Mouse (Mus musculus) MEL (cell line): ENCODE measurements around the gene Myo5a. TPM values are rescaled to one million over a fixed set of nuclear protein-coding genes. Genes with fewer than 3 reads are reported as not detected.
A peak's percentile ranks its signal among the peaks of the same experiment; 100 is the strongest.

Experiments used
- DNase-seq: peaks from one replicate; pipeline ENCODE4 v3.0.0; 2011; ENCODE audit warnings: low read depth, low spot score
- H3K27ac ChIP-seq: 2 replicates; pipeline ENCODE4 v1.5.1; 2012; ENCODE audit warnings: low read depth, mild to moderate bottlenecking, control low read depth, low read length, moderate library complexity; ENCODE audit not compliant: control insufficient read depth
- H3K27me3 ChIP-seq, 2 experiments: fragments of 150-350 bp in 1 of 2; sonication (generic) in 1 of 2; 2 replicates each; pipeline ENCODE4 v1.6.1; 2012; ENCODE audit warnings: low read length in 2 of 2, mild to moderate bottlenecking in 2 of 2, improper control_type of control experiment in 1 of 2, moderate library complexity in 1 of 2; ENCODE audit not compliant: insufficient read depth in 2 of 2, control insufficient read depth in 1 of 2
- H3K36me3 ChIP-seq, 2 experiments: 2 replicates each; pipeline ENCODE4 v1.6.1; 2012 to 2014; ENCODE audit warnings: low read length in 2 of 2, improper control_type of control experiment in 1 of 2, inconsistent platforms in 1 of 2, mild to moderate bottlenecking in 1 of 2; ENCODE audit not compliant: insufficient read depth in 2 of 2, control insufficient read depth in 1 of 2
- H3K4me1 ChIP-seq, 2 experiments: fragments of 150-350 bp in 1 of 2; sonication (generic) in 1 of 2; 2 replicates each; pipeline ENCODE4 v1.6.1; 2012; ENCODE audit warnings: low read length in 2 of 2, improper control_type of control experiment in 1 of 2, mild to moderate bottlenecking in 1 of 2; ENCODE audit not compliant: insufficient read depth in 2 of 2, control insufficient read depth in 1 of 2
- H3K4me3 ChIP-seq, 2 experiments: fragments of 150-350 bp in 1 of 2; sonication (generic) in 1 of 2; 2 replicates each; pipeline ENCODE4 v1.5.1; 2012; ENCODE audit warnings: low read depth in 2 of 2, low read length in 2 of 2, mild to moderate bottlenecking in 2 of 2, moderate library complexity in 2 of 2, control low read depth in 1 of 2, improper control_type of control experiment in 1 of 2; ENCODE audit not compliant: control insufficient read depth in 1 of 2, insufficient read depth in 1 of 2
- H3K79me2 ChIP-seq: 2 replicates; pipeline ENCODE4 v1.6.1; 2012; ENCODE audit warnings: mild to moderate bottlenecking, low read length, moderate library complexity; ENCODE audit not compliant: control insufficient read depth, poor library complexity, insufficient read depth
- H3K9ac ChIP-seq: 2 replicates; pipeline ENCODE4 v1.6.1; 2012; ENCODE audit warnings: low read depth, mild to moderate bottlenecking, control low read depth, low read length, moderate library complexity; ENCODE audit not compliant: control insufficient read depth, poor library complexity, severe bottlenecking
- H3K9me3 ChIP-seq: fragments of 150-350 bp; sonication (generic); replicated peaks from 2 replicates; pipeline ENCODE4 v1.6.1; 2012; ENCODE audit warnings: mild to moderate bottlenecking, low read length, improper control_type of control experiment, moderate library complexity; ENCODE audit not compliant: insufficient read depth
- BHLHE40 ChIP-seq: IDR thresholded peaks from 2 replicates; pipeline ENCODE4 v1.6.1; 2012; ENCODE audit warnings: low read depth, mild to moderate bottlenecking, inconsistent platforms, low read length, improper control_type of control experiment, borderline replicate concordance
- CHD1 ChIP-seq: IDR thresholded peaks from 2 replicates; pipeline ENCODE4 v1.6.1; 2012; ENCODE audit warnings: low read depth, mild to moderate bottlenecking, inconsistent platforms, low read length, improper control_type of control experiment
- CTCF ChIP-seq, 3 experiments: IDR thresholded peaks in 2 of 3; conservative IDR thresholded peaks in 1 of 3; 2 replicates each; pipeline ENCODE4 v1.5.1; 2011 to 2012; ENCODE audit warnings: low read length in 3 of 3, low read depth in 2 of 3, mild to moderate bottlenecking in 2 of 3, improper control_type of control experiment in 1 of 3, inconsistent platforms in 1 of 3, mixed read lengths in 1 of 3, moderate library complexity in 1 of 3; ENCODE audit not compliant: control insufficient read depth in 1 of 3, insufficient read depth in 1 of 3, poor library complexity in 1 of 3, severe bottlenecking in 1 of 3
- EP300 ChIP-seq, 2 experiments: IDR thresholded peaks; 2 replicates each; pipeline ENCODE4 v1.6.1; 2011; ENCODE audit warnings: improper control_type of control experiment in 2 of 2, low read length in 2 of 2, low read depth in 1 of 2, mild to moderate bottlenecking in 1 of 2
- GABPA ChIP-seq: IDR thresholded peaks from 2 replicates; pipeline ENCODE4 v1.6.1; 2012; ENCODE audit warnings: low read depth, mild to moderate bottlenecking, inconsistent platforms, low read length, improper control_type of control experiment, moderate library complexity
- HCFC1 ChIP-seq: IDR thresholded peaks from 2 replicates; pipeline ENCODE4 v1.6.1; 2012; ENCODE audit warnings: low read depth, mild to moderate bottlenecking, inconsistent platforms, low read length, improper control_type of control experiment, moderate library complexity
- MAX ChIP-seq: IDR thresholded peaks from 2 replicates; pipeline ENCODE4 v1.6.1; 2011; ENCODE audit warnings: low read length, improper control_type of control experiment
- MAZ ChIP-seq: IDR thresholded peaks from 2 replicates; pipeline ENCODE4 v1.6.1; 2012; ENCODE audit warnings: low read depth, mild to moderate bottlenecking, inconsistent platforms, low read length, improper control_type of control experiment
- MXI1 ChIP-seq: IDR thresholded peaks from 2 replicates; pipeline ENCODE4 v1.6.1; 2011; ENCODE audit warnings: mild to moderate bottlenecking, low read depth, low read length, improper control_type of control experiment
- MYB ChIP-seq: IDR thresholded peaks from 2 replicates; pipeline ENCODE4 v1.6.1; 2011; ENCODE audit warnings: mild to moderate bottlenecking, low read depth, low read length, improper control_type of control experiment
- MYC ChIP-seq: IDR thresholded peaks from 2 replicates; pipeline ENCODE4 v1.6.1; 2011; ENCODE audit warnings: low read depth, mild to moderate bottlenecking, low read length, improper control_type of control experiment, moderate library complexity
- NELFE ChIP-seq: IDR thresholded peaks from 2 replicates; pipeline ENCODE4 v1.6.1; 2011; ENCODE audit warnings: low read depth, low read length, improper control_type of control experiment
- NRF1 ChIP-seq: IDR thresholded peaks from 2 replicates; pipeline ENCODE4 v1.6.1; 2014; ENCODE audit warnings: low read depth, mild to moderate bottlenecking, inconsistent platforms, low read length, improper control_type of control experiment, moderate library complexity; ENCODE audit not compliant: poor library complexity, insufficient read depth, severe bottlenecking
- POLR2A ChIP-seq, 2 experiments: IDR thresholded peaks; 2 replicates each; pipeline ENCODE4 v1.6.1; 2011 to 2012; ENCODE audit warnings: low read length in 2 of 2, mild to moderate bottlenecking in 2 of 2, control low read depth in 1 of 2, improper control_type of control experiment in 1 of 2, low read depth in 1 of 2, moderate library complexity in 1 of 2; ENCODE audit not compliant: control insufficient read depth in 1 of 2, insufficient read depth in 1 of 2, poor library complexity in 1 of 2
- POLR2AphosphoS2 ChIP-seq: IDR thresholded peaks from 2 replicates; pipeline ENCODE4 v1.6.1; 2011; ENCODE audit warnings: low read length, improper control_type of control experiment
- POLR2AphosphoS5 ChIP-seq: IDR thresholded peaks from 2 replicates; pipeline ENCODE4 v1.6.1; 2012; ENCODE audit warnings: low read depth, borderline replicate concordance, mild to moderate bottlenecking, inconsistent platforms, low read length, moderate library complexity, mixed read lengths
- RCOR1 ChIP-seq: IDR thresholded peaks from 2 replicates; pipeline ENCODE4 v1.6.1; 2012; ENCODE audit warnings: low read depth, mild to moderate bottlenecking, inconsistent platforms, low read length, improper control_type of control experiment
- SIN3A ChIP-seq: IDR thresholded peaks from 2 replicates; pipeline ENCODE4 v1.6.1; 2012; ENCODE audit warnings: low read length, improper control_type of control experiment, inconsistent platforms
- TAL1 ChIP-seq: IDR thresholded peaks from 2 replicates; pipeline ENCODE4 v1.6.1; 2012; ENCODE audit warnings: mild to moderate bottlenecking, inconsistent platforms, low read length, moderate library complexity, mixed read lengths
- TBP ChIP-seq: IDR thresholded peaks from 2 replicates; pipeline ENCODE4 v1.8.0; 2011; ENCODE audit warnings: low read depth, low read length, improper control_type of control experiment
- TCF12 ChIP-seq: IDR thresholded peaks from 2 replicates; pipeline ENCODE4 v1.6.1; 2014; ENCODE audit warnings: low read depth, mild to moderate bottlenecking, inconsistent platforms, low read length, improper control_type of control experiment, moderate library complexity
- UBTF ChIP-seq: IDR thresholded peaks from 2 replicates; pipeline ENCODE4 v1.6.1; 2012; ENCODE audit warnings: low read depth, mild to moderate bottlenecking, inconsistent platforms, low read length, improper control_type of control experiment, moderate library complexity, borderline replicate concordance; ENCODE audit not compliant: insufficient read depth
- ZC3H11A ChIP-seq: IDR thresholded peaks from 2 replicates; pipeline ENCODE4 v1.6.1; 2012; ENCODE audit warnings: low read depth, mild to moderate bottlenecking, inconsistent platforms, low read length, improper control_type of control experiment
- ZKSCAN1 ChIP-seq: IDR thresholded peaks from 2 replicates; pipeline ENCODE4 v1.6.1; 2012; ENCODE audit warnings: low read depth, mild to moderate bottlenecking, inconsistent platforms, low read length, improper control_type of control experiment, moderate library complexity
- ZMIZ1 ChIP-seq: IDR thresholded peaks from 2 replicates; pipeline ENCODE4 v1.6.1; 2012; ENCODE audit warnings: low read depth, mild to moderate bottlenecking, inconsistent platforms, low read length, improper control_type of control experiment, moderate library complexity
- polyA plus RNA-seq, 2 experiments: library from polyadenylated mRNA; stranded (reverse) in 1 of 2; unstranded in 1 of 2; fragments of >175 nt in 1 of 2; fragments of >200 nt in 1 of 2; gene quantifications; 2 replicates each; pipeline versions ENCODE4 v1.2.1 to v1.2.4; 2012; ENCODE audit warnings: low replicate concordance in 2 of 2, low read depth in 1 of 2; ENCODE audit not compliant: insufficient read length in 2 of 2, insufficient read depth in 1 of 2, missing spikeins in 1 of 2
- total RNA-seq: library from RNA; depleted of rRNA; stranded (reverse); fragments of 300-350 nt; gene quantifications from 2 replicates; pipeline ENCODE4 v1.2.3, GENCODE M21; 2012

Myo5a gene
- total and polyA plus RNA-seq, 3 experiments: 18.9 to 208 (median 49.0) TPM

DNA sequence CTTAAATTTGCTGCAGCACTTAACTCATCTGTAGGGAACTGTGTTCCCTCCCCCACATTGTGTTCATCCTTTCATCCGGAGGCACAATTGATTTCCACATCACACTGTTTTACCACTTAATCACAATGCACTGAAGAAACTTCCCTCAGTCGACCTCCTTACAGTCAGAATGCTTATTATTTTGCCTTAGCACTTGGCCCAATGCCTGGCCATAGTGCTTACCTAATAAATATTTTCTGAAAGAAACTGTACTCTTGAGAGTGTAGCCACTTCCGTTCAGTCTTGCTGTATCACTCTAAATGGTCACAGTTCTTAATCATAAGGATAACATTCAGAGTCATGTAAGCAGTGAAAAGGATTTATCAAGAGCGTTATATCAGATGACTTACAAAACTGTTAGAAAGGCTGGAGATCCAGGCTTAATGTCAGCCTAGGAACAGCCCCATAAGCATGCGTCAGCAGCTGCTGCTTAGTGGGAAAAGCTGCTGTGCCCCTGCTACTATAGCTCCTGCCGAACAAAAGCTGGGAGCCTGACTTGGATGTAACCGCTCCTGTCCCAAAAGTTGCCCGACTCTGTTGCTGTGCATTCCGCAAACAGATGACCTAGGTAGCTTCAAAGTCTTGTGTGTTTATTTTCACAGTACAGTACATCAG, 6.0 kb upstream of the Myo5a start:
- H3K9me3 ChIP-seq: no peaks in the 10 kb centered on the region
- no peak overlapping the region for H3K27ac ChIP-seq
- DNase-seq: no peak
- no peaks in the 10 kb centered on the region for H3K79me2 ChIP-seq
- peaks cover 0 to under 1% of the 10 kb centered on the region in 2 experiments; a peak in 1 of 4 replicates for H3K4me1 ChIP-seq
- no peak overlapping the region for H3K4me3 ChIP-seq
- H3K36me3 ChIP-seq: no peaks in the 10 kb centered on the region; a peak in 2 of 4 replicates
- no peaks in the 10 kb centered on the region for H3K27me3 ChIP-seq
- no peak overlapping the region for H3K9ac ChIP-seq
- TF ChIP-seq UBTF: no peak
- TF ChIP-seq POLR2AphosphoS5: no peak
- TF ChIP-seq CHD1: no peak
- no peak for TF ChIP-seq GABPA
- TF ChIP-seq ZMIZ1: no peak
- TF ChIP-seq TBP: no peak
- TF ChIP-seq BHLHE40: no peak
- no peak for TF ChIP-seq MXI1
- no peak for TF ChIP-seq ZC3H11A
- no peak for TF ChIP-seq POLR2AphosphoS2
- no peak for TF ChIP-seq EP300 (IDR thresholded peaks at IDR 0.05; ENCODE audit: low read depth in 1 of 2, low read length in 2 of 2)
- no peak for TF ChIP-seq TAL1
- TF ChIP-seq ZKSCAN1: no peak
- no peak for TF ChIP-seq MYC

DNA sequence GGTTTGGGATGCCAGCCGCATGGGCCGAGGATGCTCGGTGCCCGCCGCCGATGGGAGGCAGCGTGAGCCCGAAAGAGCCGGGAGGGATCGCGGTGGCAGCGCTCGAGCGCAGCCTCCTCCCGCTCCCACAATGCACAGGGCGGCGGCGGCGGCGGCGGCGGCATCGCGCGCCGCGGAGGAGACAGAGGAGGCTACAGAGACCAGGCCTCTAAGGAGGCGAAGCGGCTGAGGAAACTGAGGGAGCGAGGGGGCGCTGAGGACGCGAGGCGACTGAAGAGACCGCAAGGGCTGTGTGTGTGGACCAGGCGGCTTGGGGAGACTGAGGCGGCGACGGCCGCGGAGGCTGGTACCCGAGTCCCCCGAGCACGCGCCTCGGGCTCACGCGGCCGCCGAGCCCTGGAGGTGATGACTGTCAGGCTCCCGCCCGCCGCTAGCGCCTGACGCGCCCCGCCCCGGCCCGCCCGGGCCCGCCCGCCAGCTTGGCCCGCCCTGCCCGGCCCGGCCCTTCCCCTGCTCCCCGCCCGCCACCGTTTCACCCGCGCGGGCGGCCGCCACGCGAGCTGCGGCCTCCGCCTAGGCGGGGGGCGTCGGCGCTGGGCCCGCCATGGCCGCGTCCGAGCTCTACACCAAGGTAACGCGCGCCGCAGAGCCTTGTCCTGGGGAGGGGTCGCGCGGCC, 352 bp downstream of the Myo5a start:
- TF ChIP-seq TCF12: 0 out of 2 replicates have a peak, but pooled peaks have one; percentile 20
- peak; percentile 84 to 93 for TF ChIP-seq POLR2A (IDR thresholded peaks at IDR 0.05; ENCODE audit: control insufficient read depth in 1 of 2, insufficient read depth in 1 of 2, low read depth in 1 of 2, low read length in 2 of 2, poor library complexity in 1 of 2)
- TF ChIP-seq MYB: no peak
- TF ChIP-seq MYC: peak; percentile 78
- TF ChIP-seq MAZ: 0 out of 2 replicates have a peak, but pooled peaks have one; percentile 43
- TF ChIP-seq MAX: peak; percentile 66; the same call in 1 of the 2 replicates
- TF ChIP-seq RCOR1: no peak
- TF ChIP-seq POLR2AphosphoS2: peak; percentile 54; the same call in 1 of the 2 replicates
- peak; percentile 18; the same call in 1 of the 2 replicates for TF ChIP-seq SIN3A
- TF ChIP-seq HCFC1: 0 out of 2 replicates have a peak, but pooled peaks have one; percentile 38
- peak; percentile 79 for TF ChIP-seq NELFE
- no peak for TF ChIP-seq ZKSCAN1
- TF ChIP-seq NRF1: peak; percentile 38; the same call in 1 of the 2 replicates
- TF ChIP-seq BHLHE40: no peak
- 0 out of 6 replicates have a peak, but pooled peaks of 1 of the 3 experiments have one; percentile 4 for TF ChIP-seq CTCF (IDR thresholded peaks at IDR 0.05 in 2 of 3, conservative IDR thresholded peaks at IDR 0.05 in 1 of 3; ENCODE audit: control insufficient read depth in 1 of 3, insufficient read depth in 1 of 3, low read depth in 2 of 3, low read length in 3 of 3, poor library complexity in 1 of 3, severe bottlenecking in 1 of 3)
- Histone ChIP-seq H3K4me3 (peak overlapping the region; percentile 88 to 96), H3K4me1 (peaks cover 3 to 15% of the 10 kb centered on the region in 2 experiments), H3K27me3 (no peaks in the 10 kb centered on the region), H3K36me3 (peaks cover 0 to 18% of the 10 kb centered on the region in 2 experiments; a peak in 2 of 4 replicates), H3K79me2 (peaks cover 8% of the 10 kb centered on the region), H3K9me3 (no peaks in the 10 kb centered on the region), H3K27ac (peak overlapping the region; percentile 88), H3K9ac (peak overlapping the region; percentile 96)
- DNase-seq: peak; percentile 84
